Mouse (Mus musculus) adrenal gland, postnatal 4 days (tissue): ENCODE measurements around the gene Txk. TPM values are rescaled to one million over a fixed set of nuclear protein-coding genes. Genes with fewer than 3 reads are reported as not detected.

Source experiments
- DNase-seq, 2 experiments: peaks; one replicate each; pipeline ENCODE4 v3.0.0; 2021 to 2022; ENCODE audit warnings: low spot score in 2 of 2, mixed read lengths in 2 of 2
- long read RNA-seq, 2 experiments: library from polyadenylated mRNA; stranded (forward); transcript quantifications; one replicate each; pipeline ENCODE4 v2.0.0; 2021
- total RNA-seq, 2 experiments: library from RNA; stranded (reverse); gene quantifications; 2 replicates each; pipeline ENCODE4 v1.2.3; 2021

Txk gene
- total RNA-seq = under 1 TPM; 0.25 TPM
- long read RNA-seq, experiment 1, partial matches to known transcripts = 0 of 1 reads
- long read RNA-seq, experiment 1, other reads (novel, unspliced or antisense) = 0 of 1 reads
- long read RNA-seq, experiment 2 = 0 reads

DNA sequence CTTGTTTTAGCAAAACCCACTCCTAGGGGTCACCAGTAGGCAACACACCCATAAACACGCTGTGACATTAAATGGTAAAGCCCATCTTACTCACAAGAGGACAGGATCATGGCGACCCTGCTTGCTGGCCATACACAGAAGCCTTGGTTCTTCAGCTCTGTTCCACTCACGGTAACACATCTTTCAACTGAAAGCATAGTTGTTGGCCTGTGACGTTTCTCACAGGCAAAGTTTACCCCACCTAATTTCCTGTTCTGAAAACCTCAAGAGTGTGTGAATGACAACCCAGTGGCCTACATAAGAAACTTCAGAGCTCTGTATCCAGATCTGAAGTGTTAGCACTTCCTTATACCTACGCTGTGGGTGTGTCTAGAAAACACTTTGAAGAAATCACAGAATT, at the start of gene Txk:
Gene Txk, minus strand, starts transcription at position 193 of the 400 bp plus-strand sequence.
- no peak for DNase-seq

DNA sequence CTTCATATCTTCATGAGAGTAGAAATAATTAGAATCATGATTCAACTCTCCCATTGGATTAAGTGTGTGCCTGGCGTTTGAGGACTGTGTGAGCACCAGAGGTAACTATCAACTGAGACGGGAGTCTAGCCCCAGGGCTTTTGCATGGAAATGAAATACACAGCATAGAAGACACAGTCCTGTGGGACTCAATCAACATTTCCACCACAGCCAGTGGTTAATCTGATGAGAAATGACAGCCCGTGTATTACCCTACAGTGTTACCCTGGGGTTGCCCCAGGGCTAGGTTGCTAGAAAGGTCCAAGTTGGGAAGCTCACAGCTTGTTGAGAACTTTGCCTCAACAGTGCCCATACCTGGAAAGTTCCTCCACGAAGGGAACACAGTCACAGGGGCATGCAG, 46.0 kb upstream of the Txk start:
- no peak for DNase-seq

DNA sequence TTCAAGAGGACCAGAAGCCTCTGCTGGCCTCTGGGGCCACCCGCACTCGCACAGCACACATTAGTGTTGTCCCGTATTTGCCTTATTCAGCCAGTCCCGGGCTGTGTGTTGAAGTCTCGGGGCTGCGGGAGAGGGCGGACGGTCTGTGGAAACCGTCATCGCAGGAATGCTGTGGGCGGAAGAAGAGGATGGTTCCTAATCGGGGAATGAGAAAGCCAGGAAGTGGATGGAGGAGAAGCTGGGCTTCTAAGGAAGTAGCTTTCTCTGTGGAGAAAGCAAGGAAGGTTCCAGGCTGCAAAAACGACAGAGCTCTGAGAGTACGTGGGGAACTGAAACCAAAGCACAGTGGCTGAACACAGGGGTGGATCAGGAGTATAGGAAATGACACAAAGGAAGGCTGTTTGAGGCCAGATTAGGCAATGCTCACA, 43.6 kb upstream of the Txk start:
- no peak for DNase-seq

DNA sequence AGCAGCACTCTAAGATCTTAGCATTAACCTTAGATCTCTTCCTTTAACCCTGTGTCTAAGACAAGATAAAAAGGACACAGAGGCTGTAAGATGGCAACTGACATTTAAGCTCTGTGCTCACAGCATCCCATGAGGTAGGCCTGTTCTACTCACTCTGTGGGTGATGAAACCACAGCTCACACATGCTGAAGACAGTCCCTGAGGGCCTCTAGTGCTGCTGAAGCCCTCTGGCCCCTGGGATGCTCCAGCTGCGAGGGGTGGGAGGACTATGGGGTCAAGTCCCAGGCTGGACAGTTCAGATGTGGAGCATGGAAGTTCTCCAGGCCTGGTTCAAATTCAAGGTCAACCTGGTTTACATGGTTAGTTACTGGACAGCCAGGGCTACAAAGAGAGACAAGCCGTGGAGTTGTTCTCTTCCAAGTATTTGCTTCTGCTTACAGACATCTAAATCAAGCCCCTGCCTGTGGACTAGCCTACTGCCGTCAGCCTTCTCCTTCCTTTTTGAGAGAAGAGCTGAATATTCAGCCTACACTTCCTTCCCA, 40.8 kb upstream of the Txk start:
- no peak for DNase-seq

DNA sequence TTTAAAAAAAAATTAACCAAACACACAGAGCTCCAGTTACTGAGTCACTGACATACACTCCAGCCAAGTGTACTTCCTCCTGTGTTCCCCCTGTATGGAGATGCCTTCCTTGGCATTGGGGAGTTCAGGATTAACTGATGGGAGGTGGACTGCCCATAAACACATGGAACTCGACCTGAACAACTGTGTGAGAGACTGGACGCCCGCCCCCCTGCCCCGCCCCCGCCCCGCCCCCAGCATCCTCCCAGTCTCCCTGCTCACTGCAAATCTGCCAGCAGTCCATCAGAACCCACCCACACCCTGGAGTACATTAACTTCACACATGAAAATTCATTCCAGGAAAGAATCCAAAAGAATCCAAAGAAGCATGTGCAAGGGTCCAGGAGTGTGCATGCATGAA, 39.2 kb upstream of the Txk start:
- no peak for DNase-seq

DNA sequence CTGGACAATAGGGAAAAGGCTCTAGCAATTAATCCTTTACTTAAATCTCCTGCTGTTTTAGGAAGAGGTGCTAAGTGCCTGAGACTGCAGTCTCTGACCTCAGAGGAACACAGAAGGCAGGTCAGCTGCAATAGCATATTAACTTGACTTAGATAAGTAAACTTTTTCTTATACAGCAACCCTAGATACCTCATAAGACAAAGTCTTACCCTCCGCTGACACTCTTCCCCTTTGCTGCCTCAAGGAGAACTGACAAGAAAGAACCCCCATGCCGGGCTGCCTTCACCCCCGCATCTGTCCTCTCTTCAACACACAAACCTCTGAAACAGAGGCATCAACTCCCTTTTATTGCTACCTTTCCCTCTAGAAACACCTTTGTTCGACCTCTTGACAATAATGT, 38.8 kb upstream of the Txk start:
- DNase-seq = no peak

DNA sequence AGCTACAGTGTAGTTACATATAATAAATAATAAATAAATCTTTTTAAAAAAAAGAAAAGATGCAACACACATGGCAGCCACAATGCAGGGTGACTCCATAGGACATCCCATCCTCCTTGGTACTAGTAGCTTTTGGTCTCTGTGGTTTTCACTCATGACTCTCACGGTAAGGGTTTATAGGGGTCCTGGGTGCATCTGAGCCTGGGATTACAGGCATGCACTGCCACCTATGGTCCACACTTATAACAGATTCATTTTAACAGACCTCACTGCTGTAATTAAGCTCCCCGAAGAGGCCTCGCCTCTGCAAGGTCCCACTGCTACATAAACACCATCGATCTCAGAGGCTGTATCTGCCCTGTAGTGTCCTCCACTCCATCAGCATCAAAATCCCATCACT, 32.9 kb upstream of the Txk start:
- DNase-seq = no peak

DNA sequence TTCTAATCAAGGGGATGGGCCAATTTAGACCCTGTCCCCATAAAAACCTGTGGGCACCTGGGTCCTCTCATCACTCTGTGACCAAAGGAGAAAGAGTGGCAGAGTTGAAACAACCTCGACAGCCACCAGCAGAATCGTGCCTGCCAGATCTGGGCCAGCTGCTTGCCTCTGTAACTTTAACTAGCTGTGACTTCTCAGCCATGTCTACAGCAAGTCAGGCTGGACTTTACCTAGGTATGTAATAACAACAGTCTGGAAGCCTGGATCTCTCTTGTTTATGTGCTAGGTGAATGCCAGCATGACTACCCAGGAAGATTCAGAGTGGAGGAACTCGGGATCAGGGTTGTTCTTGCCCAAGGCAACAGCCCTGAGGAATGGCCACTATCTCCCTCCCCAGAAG, 32.1 kb upstream of the Txk start:
- DNase-seq = no peak

DNA sequence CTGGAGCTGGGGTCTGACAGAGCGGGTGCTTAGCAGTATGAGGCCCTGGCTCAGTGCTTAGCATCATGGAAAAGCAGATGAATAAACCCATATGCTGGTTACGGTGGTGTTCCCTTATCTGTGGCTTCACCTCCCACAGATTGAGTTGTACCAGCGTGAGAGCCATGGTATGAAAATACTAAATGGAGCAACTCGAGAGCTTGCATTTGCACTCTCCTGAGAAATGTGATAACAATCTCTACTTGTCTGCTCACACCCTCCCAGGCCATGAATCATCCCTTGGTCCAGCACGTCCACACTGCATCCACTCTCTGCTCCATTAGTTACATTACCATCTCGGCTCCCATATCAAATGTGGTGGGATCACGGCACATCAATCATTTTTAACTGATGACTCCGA, 31.4 kb upstream of the Txk start:
- DNase-seq = no peak

DNA sequence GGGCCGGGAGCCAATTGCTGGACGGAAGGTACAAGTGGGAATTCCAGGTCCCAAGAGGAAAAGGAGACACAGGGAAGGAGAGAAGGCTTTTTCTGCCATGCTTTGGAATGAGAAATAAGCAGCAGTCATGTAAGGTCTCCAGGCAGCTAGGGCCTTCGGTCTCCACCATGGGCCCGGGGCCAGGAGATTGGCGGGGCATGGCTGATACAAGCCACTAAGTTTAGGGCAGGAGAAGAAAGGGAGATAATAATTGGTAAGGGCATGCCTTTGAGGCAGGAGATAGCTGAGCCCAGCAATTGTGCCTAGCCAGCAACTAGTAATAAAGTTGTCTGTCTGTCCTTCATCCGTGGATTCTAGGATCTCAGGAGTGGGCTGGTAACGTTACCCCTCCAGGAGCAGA, 30.5 kb upstream of the Txk start:
- no peak for DNase-seq

DNA sequence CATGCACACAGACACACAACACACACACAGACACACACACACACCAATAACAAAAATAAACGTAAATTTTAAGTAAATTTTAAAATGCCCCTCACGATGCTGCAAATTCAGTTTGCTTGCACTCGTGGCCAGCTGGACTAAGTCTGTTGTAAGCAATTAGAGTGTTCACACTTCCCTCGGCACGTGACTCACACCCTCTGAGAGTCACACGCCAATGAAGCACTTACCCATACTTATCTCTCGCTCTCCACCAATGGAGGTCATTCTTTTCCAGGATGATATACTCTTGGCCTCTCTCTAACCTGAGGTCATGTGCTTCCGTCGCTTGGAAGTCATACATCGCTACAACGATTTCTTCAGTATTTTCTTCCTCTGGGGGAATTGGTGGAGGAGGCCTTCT, 29.2 kb upstream of the Txk start:
- DNase-seq = no peak

DNA sequence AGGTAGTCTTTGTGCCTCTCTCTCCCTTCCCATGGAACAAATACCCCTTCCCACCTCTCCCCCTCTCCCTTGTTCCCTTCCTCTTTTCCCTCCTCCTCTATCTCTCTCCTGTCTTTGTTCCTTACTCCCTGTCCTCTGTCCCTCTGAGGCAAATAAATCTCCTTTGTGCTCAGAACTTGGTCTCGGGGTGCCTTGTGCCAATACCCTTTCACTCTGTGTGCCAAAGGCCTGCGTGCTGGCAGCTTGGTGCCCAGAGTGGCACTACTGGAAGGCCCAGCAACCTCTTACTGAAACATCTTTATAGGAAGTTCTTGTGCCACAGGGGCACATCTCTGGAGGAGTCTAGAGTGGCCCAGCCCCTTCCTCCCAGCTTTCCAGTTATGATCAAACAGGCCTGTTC, 24.0 kb upstream of the Txk start:
- DNase-seq = no peak

DNA sequence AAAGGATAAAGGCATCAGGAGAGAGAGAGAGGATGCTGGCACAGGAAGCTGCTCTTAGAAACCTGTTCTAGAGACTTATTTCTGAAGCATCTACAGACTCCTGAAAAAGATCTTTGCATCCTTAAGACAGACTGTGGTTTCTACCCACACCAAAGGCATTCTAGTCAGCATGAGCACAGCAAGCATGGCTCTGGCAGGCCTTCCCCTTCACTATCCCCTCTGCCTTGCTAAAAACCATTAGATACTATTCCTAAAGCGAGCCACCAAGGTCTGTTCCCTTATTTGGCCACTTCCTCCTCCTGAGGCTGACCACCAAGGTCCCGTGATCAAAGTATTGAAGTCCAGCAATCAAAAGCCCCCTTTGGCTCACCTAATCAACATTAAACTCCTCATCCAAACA, 23.6 kb upstream of the Txk start:
- no peak for DNase-seq

DNA sequence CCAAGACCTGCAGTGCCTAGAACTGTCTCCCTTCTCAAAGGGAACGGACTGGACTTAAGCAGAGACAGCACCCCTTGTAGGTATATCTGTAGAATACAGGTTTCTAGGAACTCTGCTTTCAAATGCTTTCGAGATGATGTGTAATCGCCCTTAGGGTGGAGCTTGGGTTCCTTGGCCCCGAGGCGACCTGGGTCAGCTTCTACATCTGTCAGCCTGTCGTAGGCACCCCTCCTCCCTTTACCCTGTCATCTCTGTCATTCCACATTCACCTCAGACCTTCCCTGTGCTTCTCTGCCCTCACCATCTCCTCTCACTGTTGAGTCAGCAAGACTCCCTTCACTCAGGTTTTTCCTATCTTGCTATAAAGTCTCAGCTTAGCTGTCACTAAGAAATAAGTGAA, 17.3 kb upstream of the Txk start:
- DNase-seq = no peak

DNA sequence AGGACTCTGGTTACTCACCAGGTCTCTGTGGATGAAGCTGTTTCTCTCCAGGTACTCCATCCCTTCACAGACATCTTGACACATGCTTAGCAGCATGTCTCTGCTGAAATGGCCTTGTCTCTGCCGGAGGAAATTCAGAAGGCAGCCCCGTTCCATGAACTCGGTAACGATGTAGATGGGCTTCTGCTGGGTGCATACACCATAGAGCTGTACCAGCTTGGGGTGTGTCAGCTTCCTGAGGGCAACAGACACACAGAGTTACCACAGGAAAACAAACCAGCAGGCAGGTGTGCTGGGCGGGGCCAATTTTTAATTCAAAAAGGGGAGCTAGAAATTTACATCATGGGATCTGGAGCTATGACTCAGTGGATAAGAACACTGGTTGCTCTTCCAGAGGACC, 11.0 kb upstream of the Txk start:
- DNase-seq = no peak

DNA sequence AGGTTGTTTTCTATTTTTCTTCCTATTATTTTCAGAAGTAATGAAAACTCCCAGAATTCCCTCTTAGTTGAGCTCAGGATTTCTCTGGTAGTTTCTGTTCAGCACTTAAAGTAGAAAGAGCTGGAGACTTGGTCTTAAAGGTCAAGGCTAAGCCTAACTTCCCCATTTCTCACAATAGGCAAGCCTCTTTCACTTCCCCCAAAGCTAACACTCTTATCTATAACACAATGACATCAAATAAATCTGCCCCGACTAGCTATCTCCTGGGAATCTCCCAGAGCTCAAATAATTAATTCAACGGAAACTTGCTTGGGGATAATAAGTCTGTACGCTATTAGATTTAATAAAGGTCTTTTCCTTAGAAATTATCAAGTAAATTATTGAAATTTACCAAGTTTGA, 10.4 kb upstream of the Txk start:
- DNase-seq = no peak

DNA sequence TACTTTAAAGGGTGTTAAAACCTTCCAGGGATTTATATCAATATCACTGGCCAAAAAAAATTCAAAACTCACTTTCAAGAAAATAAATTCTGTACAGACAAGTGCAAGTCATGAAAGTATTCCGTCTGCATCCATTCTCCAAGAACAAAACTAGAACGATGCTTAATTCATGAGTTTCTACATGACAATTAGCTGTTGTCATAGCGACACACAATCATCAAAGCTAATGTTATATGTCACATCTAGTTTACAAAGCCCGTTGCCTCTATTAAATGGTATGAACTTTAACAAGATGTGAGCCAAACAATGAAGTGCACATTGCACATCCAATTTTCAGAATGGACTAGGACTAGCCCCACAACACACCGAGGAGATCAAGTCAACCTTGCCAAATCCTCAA, 9.2 kb upstream of the Txk start:
- no peak for DNase-seq

DNA sequence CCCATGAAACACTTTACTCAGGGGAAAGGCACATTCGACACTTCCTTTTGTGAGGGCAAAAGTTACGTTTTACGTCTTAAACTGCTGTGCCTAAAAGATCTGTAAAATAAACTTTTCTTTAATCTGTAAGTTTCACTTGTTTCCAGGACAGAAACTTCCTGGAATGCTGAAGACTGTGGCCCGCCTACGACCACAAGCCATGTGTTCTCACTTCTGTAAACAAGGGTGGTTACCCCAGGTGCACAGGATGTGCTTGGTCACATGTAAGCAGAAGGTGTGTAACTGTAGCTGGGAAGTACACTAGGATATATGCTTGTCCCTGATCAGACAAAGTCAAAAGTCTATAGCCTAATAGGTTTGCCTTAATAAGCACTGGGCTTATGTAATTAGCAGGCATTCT, 8.7 kb upstream of the Txk start:
- DNase-seq = no peak

DNA sequence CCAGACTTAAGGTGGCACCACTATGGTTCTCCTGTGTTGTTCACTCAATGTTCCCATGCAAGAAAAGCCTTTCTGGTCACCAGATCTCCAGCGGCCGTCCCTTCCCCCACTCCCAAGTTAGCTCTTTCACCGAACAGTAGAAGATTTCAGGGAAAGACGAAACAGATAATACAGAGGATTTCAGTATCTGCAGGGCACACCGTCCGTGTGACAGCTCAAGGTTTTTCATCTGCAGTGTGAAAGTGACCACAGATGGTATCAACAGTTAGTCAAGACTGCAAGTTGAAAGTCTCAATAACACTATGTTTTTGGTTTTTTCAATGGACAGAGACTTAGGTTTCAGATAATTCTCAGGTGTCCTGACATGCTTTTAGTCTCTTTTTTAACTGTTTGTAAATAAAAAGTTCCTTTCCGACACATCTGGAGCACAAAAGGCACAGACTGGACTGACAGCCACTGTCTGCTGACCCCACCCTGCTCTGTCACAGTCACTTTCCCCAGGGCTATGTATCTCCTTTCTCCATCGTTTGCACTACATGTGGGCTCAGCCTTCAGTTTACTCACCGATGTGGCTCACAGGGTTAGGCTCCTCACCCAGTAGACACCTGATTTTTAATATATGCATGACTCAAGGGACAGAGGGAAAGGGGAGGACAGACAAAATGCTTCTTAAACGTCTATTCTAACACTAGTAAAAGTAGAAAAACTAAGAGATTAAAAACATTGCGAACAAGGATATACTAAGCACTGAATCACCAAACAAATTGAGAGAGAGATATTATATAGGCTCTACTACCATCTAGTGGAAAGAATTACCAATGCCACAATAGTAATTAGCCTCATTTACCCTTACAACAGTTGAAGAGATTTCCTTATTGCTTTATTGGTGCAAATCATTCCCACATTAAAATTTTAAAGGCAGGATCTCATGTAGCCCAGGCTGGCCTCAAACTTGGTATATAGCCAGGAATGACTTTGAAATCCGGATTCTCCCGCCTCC, 6.6 kb upstream of the Txk start:
- DNase-seq = no peak

DNA sequence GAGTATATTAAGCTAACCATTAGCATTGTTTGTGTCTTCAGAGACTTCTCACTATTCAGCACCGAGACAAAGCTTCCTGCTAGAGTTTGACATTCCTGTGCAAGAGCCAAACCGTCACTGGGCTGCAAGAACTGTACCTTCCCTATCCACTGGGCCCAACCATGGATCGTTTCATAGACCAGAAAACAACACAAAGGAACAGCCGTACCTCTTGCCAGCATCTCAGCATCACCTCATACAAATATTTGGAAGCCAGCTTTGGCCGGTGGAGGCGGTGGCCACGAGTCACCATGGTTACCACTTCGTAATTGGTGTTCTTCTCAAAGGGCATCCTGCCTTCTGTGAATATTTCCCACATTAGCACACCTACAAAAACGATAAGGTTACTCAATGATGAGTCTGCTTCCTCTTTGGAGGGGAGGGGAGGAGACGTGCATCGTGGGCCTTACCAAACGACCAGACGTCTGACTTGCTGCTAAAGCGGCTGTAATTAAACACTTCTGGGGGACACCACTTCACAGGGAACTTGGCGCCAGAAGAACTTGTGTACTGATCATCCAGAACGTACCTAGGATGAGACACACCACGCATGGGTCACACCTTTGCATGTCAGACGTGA, 4.7 kb upstream of the Txk start:
- DNase-seq = no peak

DNA sequence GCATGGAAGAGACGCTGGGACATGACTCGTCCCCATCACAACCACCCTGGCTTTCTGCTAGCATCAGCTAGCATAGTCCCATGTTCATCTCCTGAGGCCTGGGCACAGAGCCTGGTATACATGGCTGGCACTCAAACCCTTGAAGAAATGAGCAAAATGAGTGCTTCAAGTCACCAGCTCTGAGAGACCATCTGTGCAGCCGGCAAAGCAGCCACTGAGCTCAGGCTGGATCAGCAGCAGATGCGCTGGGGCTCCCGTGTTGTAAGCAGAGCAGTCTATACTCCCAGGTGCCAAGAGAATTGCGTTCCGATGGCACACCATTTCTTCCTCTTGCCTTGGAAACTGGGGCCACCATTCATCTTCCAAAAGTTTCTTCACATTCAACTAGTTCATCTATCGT, 3.4 kb upstream of the Txk start:
- no peak for DNase-seq

DNA sequence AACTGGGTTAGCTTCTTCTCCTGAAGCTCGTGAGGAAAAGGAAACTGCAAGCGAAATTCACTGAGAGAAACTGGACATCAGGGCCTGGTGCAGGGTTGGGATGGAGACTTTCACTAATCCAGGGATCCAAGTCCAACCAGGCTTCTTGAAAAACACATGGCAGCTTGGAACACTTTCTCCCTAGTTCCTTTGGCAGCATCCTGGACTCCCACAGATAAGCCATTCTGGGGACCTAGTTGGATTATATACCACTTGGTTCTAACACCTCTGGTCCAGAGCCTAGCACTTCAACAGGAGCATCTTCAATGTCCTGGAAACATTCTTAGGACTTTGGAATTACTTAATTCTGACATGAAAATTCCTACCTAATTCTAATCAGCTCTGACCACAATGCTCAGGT, 2.5 kb upstream of the Txk start:
- no peak for DNase-seq
